Mouse (Mus musculus) spleen, adult 2 months (tissue): Measurements from ENCODE around the gene Ncdn.

Experiments used
- CTCF ChIP-seq: fragments of 200-500 bp; IDR thresholded peaks from 2 replicates; pipeline ENCODE4 v1.5.1; 2011; ENCODE audit warnings: mild to moderate bottlenecking, inconsistent platforms; ENCODE audit not compliant: insufficient read depth, insufficient read length, insufficient replicate concordance; ENCODE audit errors: extremely low read depth
- POLR2A ChIP-seq: fragments of 200-500 bp; IDR thresholded peaks from 2 replicates; pipeline ENCODE4 v1.6.1; 2011; ENCODE audit warnings: low read depth, low read length, inconsistent platforms

- TF ChIP-seq CTCF = peak; percentile 68; the same call in 1 of the 2 replicates
- no peak for TF ChIP-seq POLR2A
These were observed 11.8 kb downstream of the Ncdn start for GRCm38 (mm10) chr4:126741448-126741847.
